Mouse (Mus musculus) embryonic facial prominence, embryonic 11.5 days (tissue): ENCODE measurements around the gene Rem2. TPM values are rescaled to one million over a fixed set of nuclear protein-coding genes. Genes with fewer than 3 reads are reported as not detected.

ENCODE experiments used
- ATAC-seq: fragments of 200-750 bp; cut with Nextera tagmentation; replicated peaks from 2 replicates; pipeline ENCODE4 v1.8.0; 2017; ENCODE audit warnings: low read depth; ENCODE audit not compliant: insufficient number of reproducible peaks, low FRiP score, low TSS enrichment
- DNase-seq: peaks from one replicate; pipeline ENCODE4 v3.0.0-alpha.2; 2015; ENCODE audit warnings: low spot score
- H3K27ac ChIP-seq: fragments of 300-500 bp; sonication (generic); replicated peaks from 2 replicates; pipeline ENCODE4 v1.5.1; 2014; ENCODE audit warnings: mild to moderate bottlenecking, low read depth, low read length, control low read depth
- H3K27me3 ChIP-seq: fragments of 300-500 bp; sonication (generic); 2 replicates; pipeline ENCODE4 v1.6.1; 2014; ENCODE audit warnings: mild to moderate bottlenecking, low read length, moderate library complexity, mixed read lengths; ENCODE audit not compliant: control insufficient read depth, insufficient read depth
- H3K36me3 ChIP-seq: fragments of 300-500 bp; sonication (generic); replicated peaks from 2 replicates; pipeline ENCODE4 v1.6.1; 2014; ENCODE audit warnings: low read depth, mild to moderate bottlenecking, low read length, moderate library complexity, mixed read lengths; ENCODE audit not compliant: control insufficient read depth, insufficient read depth
- H3K4me1 ChIP-seq: fragments of 300-500 bp; sonication (generic); 2 replicates; pipeline ENCODE4 v1.6.1; 2014; ENCODE audit warnings: low read length, mixed read lengths; ENCODE audit not compliant: control insufficient read depth, insufficient read depth
- H3K4me2 ChIP-seq: fragments of 300-500 bp; sonication (generic); 2 replicates; pipeline ENCODE4 v1.6.1; 2014; ENCODE audit warnings: low read depth, mild to moderate bottlenecking, control low read depth, low read length, moderate library complexity
- H3K4me3 ChIP-seq: fragments of 300-500 bp; sonication (generic); 2 replicates; pipeline ENCODE4 v1.5.1; 2014; ENCODE audit warnings: low read depth, low read length, control low read depth
- H3K9ac ChIP-seq: fragments of 300-500 bp; sonication (generic); replicated peaks from 2 replicates; pipeline ENCODE4 v1.6.1; 2014; ENCODE audit warnings: mild to moderate bottlenecking, control low read depth, low read length
- H3K9me3 ChIP-seq: fragments of 300-500 bp; sonication (generic); replicated peaks from 2 replicates; pipeline ENCODE4 v1.6.1; 2016; ENCODE audit warnings: mild to moderate bottlenecking, low read length, inconsistent platforms, mixed read lengths; ENCODE audit not compliant: control insufficient read depth
- WGBS: fragments of 180-500 bp; shearing (Covaris S2); extraction: QIAGEN DNeasy Blood & Tissue Kit; methylation state at CpG from one replicate; pipeline ENCODE4 v1.1.7; 2014; 5-methylcytosine and 5-hydroxymethylcytosine counted together
- polyA plus RNA-seq: library from polyadenylated mRNA; unstranded; fragments of >200 nt; fragmentation: Nextera tagmentation; extraction: Ambion mirVana; gene quantifications from 2 replicates; pipeline ENCODE4 v1.2.1, GENCODE M21; 2014

Gene Rem2
- polyA plus RNA-seq, 1 experiment from 2014 or later: 6.5 TPM

DNA sequence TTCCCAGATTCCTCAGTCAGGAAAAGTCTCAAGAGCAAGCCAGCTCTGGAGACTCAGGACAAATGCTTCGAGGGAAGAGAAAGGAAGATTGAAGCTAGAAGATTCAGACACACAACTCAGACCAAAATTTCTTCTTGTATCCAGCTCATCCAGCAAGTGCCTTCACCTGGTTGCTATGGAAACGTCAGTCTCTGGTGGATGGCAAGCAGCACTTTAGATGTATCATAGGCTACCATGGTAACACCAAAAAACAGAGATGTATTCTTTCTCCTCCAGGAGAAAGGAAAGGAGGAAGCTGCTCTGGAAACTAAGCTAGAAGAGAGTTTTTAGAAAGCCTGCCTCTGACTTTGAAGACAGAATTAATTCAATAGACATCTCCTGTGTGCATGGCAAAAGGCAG lies 11.8 kb downstream of the Rem2 start:
- ATAC-seq (no peak), DNase-seq (no peak)
- no peaks in the 10 kb centered on the region for H3K36me3 ChIP-seq
- H3K4me3 ChIP-seq: no peak overlapping the region
- H3K9me3 ChIP-seq: no peaks in the 10 kb centered on the region
- H3K27me3 ChIP-seq: no peaks in the 10 kb centered on the region
- no peak overlapping the region for H3K4me2 ChIP-seq
- no peak overlapping the region for H3K9ac ChIP-seq
- H3K27ac ChIP-seq: no peak overlapping the region
- whole genome bisulfite sequencing: 73% methylated on average over 2 of the region's 2 CpGs
- H3K4me1 ChIP-seq: no peaks in the 10 kb centered on the region

DNA sequence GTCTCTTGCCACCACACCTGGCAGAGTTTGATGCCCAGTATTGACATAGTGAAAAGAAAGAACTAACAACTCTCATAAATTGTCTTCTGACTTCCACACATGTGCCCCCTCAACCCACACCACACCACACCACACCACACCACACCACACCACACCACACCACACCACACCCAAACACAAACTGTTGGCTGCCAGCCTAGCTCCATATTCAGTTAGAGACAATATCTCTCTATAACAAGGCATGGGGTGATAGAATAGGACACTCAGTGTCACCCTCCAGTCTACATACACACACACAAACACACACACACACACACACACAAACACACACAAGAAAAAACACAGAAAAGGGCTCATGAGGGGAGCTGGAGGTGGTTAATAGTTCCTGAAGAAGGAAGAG lies 12.4 kb downstream of the Rem2 start:
- H3K36me3 ChIP-seq: no peaks in the 10 kb centered on the region
- no peaks in the 10 kb centered on the region for H3K4me1 ChIP-seq
- H3K9ac ChIP-seq: no peak overlapping the region
- no peak overlapping the region for H3K4me3 ChIP-seq
- no peak overlapping the region for H3K4me2 ChIP-seq
- H3K9me3 ChIP-seq: no peaks in the 10 kb centered on the region
- DNase-seq (no peak), ATAC-seq (no peak)
- H3K27ac ChIP-seq: no peak overlapping the region
- no peaks in the 10 kb centered on the region for H3K27me3 ChIP-seq

DNA sequence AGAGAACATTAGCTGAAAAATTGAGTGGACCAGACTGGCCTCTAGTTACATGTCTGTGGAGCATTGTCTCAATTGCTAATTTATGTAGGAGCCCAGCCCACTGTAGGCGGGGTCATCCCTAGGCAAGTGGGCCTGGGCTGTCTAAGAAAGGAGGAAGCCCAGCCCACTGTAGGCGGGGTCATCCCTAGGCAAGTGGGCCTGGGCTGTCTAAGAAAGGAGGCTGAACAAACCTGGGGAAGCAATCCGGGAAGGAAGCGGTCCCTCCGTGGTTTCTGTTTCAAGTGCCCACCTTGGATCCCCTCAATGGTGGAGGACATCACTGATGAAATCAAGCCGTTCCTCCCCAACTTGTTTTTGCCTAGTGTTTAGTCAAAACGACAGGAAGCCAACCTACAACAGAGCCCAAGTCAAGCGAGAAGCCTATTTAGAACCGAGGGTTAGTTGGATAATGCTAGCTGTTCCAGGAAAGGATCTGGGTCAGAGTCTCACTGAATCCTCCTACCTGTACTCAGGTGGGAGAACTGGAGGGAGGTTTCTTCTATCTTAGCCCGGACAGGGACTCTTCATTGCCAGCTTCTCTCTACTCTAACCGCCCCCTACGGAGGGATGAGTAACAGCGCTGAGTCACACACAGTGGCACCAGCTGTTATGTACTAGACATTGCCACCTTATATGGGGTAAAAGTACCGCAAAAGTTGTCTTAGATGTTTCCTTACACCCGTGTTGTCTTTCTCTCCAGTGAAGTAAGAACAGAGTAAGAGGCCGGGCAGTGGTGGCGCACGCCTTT lies 16.6 kb downstream of the Rem2 start:
- H3K4me1 ChIP-seq: no peaks in the 10 kb centered on the region
- WGBS: 67% methylated on average over 18 of the region's 18 CpGs
- no peak overlapping the region for H3K9ac ChIP-seq
- no peaks in the 10 kb centered on the region for H3K9me3 ChIP-seq
- H3K27me3 ChIP-seq: no peaks in the 10 kb centered on the region
- DNase-seq: peak; percentile 26
- H3K4me3 ChIP-seq: no peak overlapping the region
- no peaks in the 10 kb centered on the region for H3K36me3 ChIP-seq
- no peak overlapping the region for H3K27ac ChIP-seq
- ATAC-seq: peak; percentile 44; the same call in 1 of the 2 replicates
- H3K4me2 ChIP-seq: no peak overlapping the region

DNA sequence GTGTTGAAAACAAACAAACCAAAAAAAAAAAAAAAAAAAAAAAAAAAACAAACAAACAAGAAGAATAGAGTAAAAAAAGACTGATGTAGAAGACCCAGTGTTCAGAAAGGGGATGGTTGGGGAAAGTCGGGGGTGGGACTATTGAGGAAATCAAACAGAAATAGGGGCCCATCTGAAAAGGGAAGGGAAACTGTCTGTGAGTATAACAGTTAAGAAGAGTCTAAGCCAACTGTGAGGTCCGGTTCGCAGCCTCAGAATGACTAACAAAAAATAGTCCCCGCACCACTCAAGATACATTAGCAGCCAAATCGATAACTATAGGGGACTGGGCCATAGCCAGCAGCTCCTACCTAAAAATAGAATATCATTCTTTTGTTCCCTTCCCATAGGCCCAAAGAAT lies 17.3 kb downstream of the Rem2 start:
- Histone ChIP-seq H3K9me3 (no peaks in the 10 kb centered on the region), H3K9ac (no peak overlapping the region), H3K4me2 (no peak overlapping the region), H3K36me3 (no peaks in the 10 kb centered on the region), H3K27me3 (no peaks in the 10 kb centered on the region), H3K27ac (no peak overlapping the region), H3K4me3 (no peak overlapping the region), H3K4me1 (no peaks in the 10 kb centered on the region)
- DNase-seq (no peak), ATAC-seq (no peak)
- 89% methylated on average over 5 of the region's 5 CpGs for WGBS

DNA sequence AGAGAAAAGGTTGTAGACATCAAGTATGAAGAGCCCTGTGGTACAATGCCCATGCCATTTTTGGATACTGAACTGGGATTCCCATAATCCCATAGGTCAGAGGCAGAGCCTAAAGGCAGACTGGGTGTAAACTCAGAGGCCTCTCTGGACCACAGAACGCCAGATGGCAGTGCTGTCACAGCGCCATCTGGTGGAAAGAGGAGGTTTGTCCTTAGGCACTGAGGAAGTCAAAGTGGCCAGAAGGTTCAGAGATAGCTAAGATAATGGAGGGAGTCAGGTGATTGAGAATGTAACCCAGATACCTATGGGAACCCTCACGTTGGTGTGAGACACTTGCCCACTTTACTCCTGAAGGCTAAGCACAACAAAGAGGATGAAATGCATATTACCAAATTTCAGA lies 18.3 kb downstream of the Rem2 start:
- WGBS: 3% methylated on average over 3 of the region's 3 CpGs
- Histone ChIP-seq H3K27me3 (no peaks in the 10 kb centered on the region), H3K9ac (no peak overlapping the region), H3K9me3 (no peaks in the 10 kb centered on the region), H3K36me3 (no peaks in the 10 kb centered on the region), H3K4me3 (no peak overlapping the region), H3K4me1 (no peaks in the 10 kb centered on the region), H3K27ac (no peak overlapping the region), H3K4me2 (no peak overlapping the region)
- no peak for ATAC-seq
- DNase-seq: peak; percentile 78

DNA sequence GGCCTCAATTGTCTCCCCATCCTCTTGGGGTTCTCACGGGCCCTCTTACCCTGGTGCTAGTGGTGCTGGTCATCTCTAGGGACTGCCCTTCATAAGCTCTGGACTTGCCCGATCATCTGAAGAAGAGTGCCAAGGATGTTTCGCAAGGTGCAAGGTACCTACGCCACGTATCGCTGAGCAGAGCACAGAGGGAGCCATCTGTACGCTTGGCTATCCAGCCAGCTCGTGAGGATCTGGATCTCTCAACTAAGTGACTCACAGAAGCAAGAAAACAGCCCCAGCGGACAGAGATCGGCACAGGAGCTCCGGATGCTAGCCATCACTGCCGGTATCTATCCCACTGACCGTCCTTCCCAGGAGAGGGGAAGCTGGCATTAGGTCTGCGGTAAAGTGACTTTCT lies 20.8 kb downstream of the Rem2 start:
- Histone ChIP-seq H3K9ac (no peak overlapping the region), H3K4me1 (no peaks in the 10 kb centered on the region), H3K4me2 (no peak overlapping the region), H3K9me3 (no peaks in the 10 kb centered on the region), H3K27me3 (no peaks in the 10 kb centered on the region), H3K4me3 (no peak overlapping the region), H3K36me3 (no peaks in the 10 kb centered on the region), H3K27ac (no peak overlapping the region)
- 87% methylated on average over 14 of the region's 14 CpGs for WGBS
- DNase-seq (no peak), ATAC-seq (no peak)

DNA sequence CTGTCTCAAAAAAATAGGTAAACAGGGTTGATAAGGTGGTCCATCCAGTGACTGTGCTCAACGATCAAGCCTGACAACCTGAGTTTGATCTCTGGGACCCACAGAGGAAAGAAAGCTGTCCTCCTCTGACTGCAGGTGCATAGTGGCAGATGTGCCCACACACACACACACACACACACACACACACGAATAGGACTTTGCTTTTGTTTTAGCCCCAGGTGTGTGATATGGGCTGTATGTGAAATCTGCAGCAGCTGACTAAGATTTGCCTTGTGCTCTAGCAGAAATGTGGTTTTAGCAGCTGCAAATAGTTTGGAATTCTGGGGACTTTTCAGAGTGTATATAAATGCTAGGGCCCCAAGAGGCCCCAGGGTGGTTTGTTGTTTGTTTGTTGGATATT lies 23.4 kb downstream of the Rem2 start:
- Histone ChIP-seq H3K9me3 (no peaks in the 10 kb centered on the region), H3K9ac (no peak overlapping the region), H3K4me2 (no peak overlapping the region), H3K4me1 (no peaks in the 10 kb centered on the region), H3K4me3 (no peak overlapping the region), H3K27me3 (no peaks in the 10 kb centered on the region), H3K27ac (no peak overlapping the region), H3K36me3 (no peaks in the 10 kb centered on the region)
- ATAC-seq: no peak
- 74% methylated on average over 2 of the region's 2 CpGs for WGBS
- no peak for DNase-seq

DNA sequence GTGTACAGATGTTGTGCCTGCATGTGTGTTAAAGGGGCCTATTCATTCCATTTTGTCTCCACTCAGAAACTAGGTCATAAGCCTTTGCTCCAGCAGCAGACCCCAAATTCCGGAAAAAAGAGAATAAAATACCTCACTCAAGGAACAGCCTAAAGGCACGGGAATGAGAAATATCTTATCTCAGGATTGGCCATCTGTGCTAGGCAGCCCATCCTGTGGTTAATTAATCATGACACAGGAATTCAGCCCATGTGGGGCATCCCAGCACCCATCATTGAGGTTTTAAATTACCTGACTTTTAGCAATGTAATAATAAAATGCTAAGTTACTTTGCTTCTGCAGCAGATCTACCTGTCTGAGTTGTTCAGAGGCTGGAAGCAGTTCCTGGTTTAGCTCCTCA lies 25.5 kb downstream of the Rem2 start:
- no peak overlapping the region for H3K4me2 ChIP-seq
- no peaks in the 10 kb centered on the region for H3K9me3 ChIP-seq
- no peaks in the 10 kb centered on the region for H3K27me3 ChIP-seq
- whole genome bisulfite sequencing: 45% methylated on average over 2 of the region's 2 CpGs
- no peaks in the 10 kb centered on the region for H3K36me3 ChIP-seq
- H3K4me3 ChIP-seq: no peak overlapping the region
- DNase-seq: no peak
- no peak overlapping the region for H3K27ac ChIP-seq
- H3K4me1 ChIP-seq: no peaks in the 10 kb centered on the region
- H3K9ac ChIP-seq: no peak overlapping the region
- no peak for ATAC-seq
